Comparison of ENCODE assay signal across 10 mouse cellular contexts in the genomic region with DNA sequence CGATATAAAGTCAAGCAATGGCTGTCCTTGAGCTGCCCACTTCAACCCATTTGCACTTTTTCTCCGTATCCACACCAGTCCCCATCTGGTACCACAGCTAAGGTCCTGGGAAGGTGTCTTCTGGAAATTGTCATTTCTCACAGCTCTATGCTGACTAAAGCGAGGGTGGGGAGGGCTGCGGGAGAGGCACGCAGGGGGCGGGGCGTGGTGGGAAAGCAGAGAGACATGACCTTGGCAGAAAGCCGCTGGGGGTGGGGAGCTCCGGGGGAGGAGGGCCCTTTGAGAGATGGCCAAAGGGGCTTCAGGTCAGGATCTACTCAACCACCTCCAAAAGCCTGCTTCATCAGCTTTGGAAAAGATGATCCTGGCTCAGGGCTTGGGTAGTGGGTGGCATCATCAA. TPM values are rescaled to one million over a fixed set of nuclear protein-coding genes. Genes with fewer than 3 reads are reported as not detected.
DNase-seq lines count a peak whose midpoint lies in the region; ATAC-seq and TF ChIP-seq lines count a peak whose summit lies in the region.
"Had no signal": no experiment of that assay in that cellular context is flagged by ENCODE, and none has a peak within 500 bp of the region (broad histone marks: within the 10 kb centered on the region; RNA-seq: fewer than 3 reads in every experiment).

No protein-coding gene starts in this region.

- 22% methylated on average over 9 of the region's 9 CpGs for WGBS in heart, embryonic 13.5 days
- 20% methylated on average over 8 of the region's 9 CpGs for WGBS in bone marrow, adult 2 months
- WGBS in liver, embryonic 12.5 days (ENCODE audit: insufficient replicate concordance): 15% methylated on average over 9 of the region's 9 CpGs
- WGBS in cerebellum, adult 2 months: 34% methylated on average over 8 of the region's 9 CpGs

- ATAC-seq in heart, embryonic 13.5 days (ENCODE audit: extremely low read depth, insufficient number of reproducible peaks, low FRiP score, low TSS enrichment): no peak
- ATAC-seq in liver, embryonic 12.5 days: no peak

- H3K4me3 ChIP-seq in heart, embryonic 13.5 days: peak overlapping the region; percentile 70
- peak overlapping the region; percentile 39 for H3K4me3 ChIP-seq in bone marrow, adult 2 months (replicated peaks; ENCODE audit: control insufficient read depth, low read depth, low read length)
- H3K4me3 ChIP-seq in liver, embryonic 12.5 days: no peak overlapping the region
- no peak overlapping the region for H3K4me3 ChIP-seq in cerebellum, adult 2 months (replicated peaks; ENCODE audit: insufficient read depth, low read depth, low read length)

- no peak for TF ChIP-seq POLR2A in bone marrow, adult 2 months (IDR thresholded peaks at IDR 0.05; ENCODE audit: borderline replicate concordance, control insufficient read depth, low read depth, low read length)
- no peak for TF ChIP-seq POLR2A in cerebellum, adult 2 months (IDR thresholded peaks at IDR 0.05; ENCODE audit: borderline replicate concordance, insufficient read depth, low read length)

- peak overlapping the region; percentile 90 for H3K27ac ChIP-seq in heart, embryonic 13.5 days (replicated peaks)
- no peak overlapping the region for H3K27ac ChIP-seq in bone marrow, adult 2 months (ENCODE audit: control insufficient read depth, insufficient read depth, low read depth, low read length, poor library complexity)
- no peak overlapping the region for H3K27ac ChIP-seq in liver, embryonic 12.5 days
- no peak overlapping the region for H3K27ac ChIP-seq in cerebellum, adult 2 months (ENCODE audit: insufficient read depth, low read length)
- H3K27ac ChIP-seq: layer of hippocampus, adult 2 months had no signal

- DNase-seq in heart, adult 8-10 months (ENCODE audit: low spot score): no peak
- peak; percentile 32 for DNase-seq in 3134 (ENCODE audit: extremely low read depth, insufficient read length, low spot score)
- DNase-seq in right cerebral cortex, postnatal 25 days: no peak
- DNase-seq in cerebellum, adult 2 months: no peak
- DNase-seq in spleen, adult 12 weeks (ENCODE audit: low spot score): no peak
- DNase-seq: cerebellum, postnatal 36 days had no signal

- no peak for TF ChIP-seq CTCF in bone marrow, adult 2 months (IDR thresholded peaks at IDR 0.05; ENCODE audit: control insufficient read depth, insufficient read depth, low read length)
- TF ChIP-seq CTCF in cerebellum, adult 2 months (IDR thresholded peaks at IDR 0.05; ENCODE audit: borderline replicate concordance, insufficient read depth, low read depth, low read length): no peak

- H3K4me2 ChIP-seq in heart, embryonic 13.5 days: peak overlapping the region; percentile 73
- H3K4me2 ChIP-seq in liver, embryonic 12.5 days: peak overlapping the region; percentile 80

- H3K9me3 ChIP-seq in heart, embryonic 13.5 days: no peaks in the 10 kb centered on the region
- H3K9me3 ChIP-seq in liver, embryonic 12.5 days (replicated peaks): no peaks in the 10 kb centered on the region

- no peaks in the 10 kb centered on the region for H3K36me3 ChIP-seq in heart, embryonic 13.5 days
- H3K36me3 ChIP-seq in liver, embryonic 12.5 days: no peaks in the 10 kb centered on the region

- H3K9ac ChIP-seq in heart, embryonic 13.5 days: peak overlapping the region; percentile 90
- no peak overlapping the region for H3K9ac ChIP-seq in liver, embryonic 12.5 days

- H3K4me1 ChIP-seq in heart, embryonic 13.5 days: peaks cover 36% of the 10 kb centered on the region
- H3K4me1 ChIP-seq in bone marrow, adult 2 months (ENCODE audit: control insufficient read depth, insufficient read depth, low read length): no peaks in the 10 kb centered on the region
- peaks cover 32% of the 10 kb centered on the region for H3K4me1 ChIP-seq in liver, embryonic 12.5 days
- no peaks in the 10 kb centered on the region for H3K4me1 ChIP-seq in cerebellum, adult 2 months (ENCODE audit: control insufficient read depth, insufficient read depth, low read length)

- H3K27me3 ChIP-seq in heart, embryonic 13.5 days (replicated peaks): peaks cover 8% of the 10 kb centered on the region
- peaks cover 25% of the 10 kb centered on the region for H3K27me3 ChIP-seq in liver, embryonic 12.5 days (replicated peaks)
- no peaks in the 10 kb centered on the region; the same call in 1 of the 2 replicates for H3K27me3 ChIP-seq in cerebellum, adult 2 months (ENCODE audit: control insufficient read depth, insufficient read depth, low read length)

RNA-seq across cellular contexts. Expression of gene Elf4, which starts 7.9 kb away (rescaled TPM):
- polyA plus RNA-seq in heart, embryonic 13.5 days (2015; fragmentation: Nextera tagmentation; extraction: Ambion mirVana): 9.2 and 10.3 TPM in 2 replicates
- total RNA-seq in heart, adult 8-10 months (2022): 1 to 10 TPM; 3.4 to 6.1 (median 4.2) TPM
- 12.4 and 20.4 TPM in 2 replicates for polyA plus RNA-seq in bone marrow, adult 2 months (2011; ENCODE audit: insufficient read depth, insufficient read length, low replicate concordance, missing spikeins)
- 4.0 and 4.3 TPM in 2 replicates for polyA plus RNA-seq in liver, embryonic 12.5 days (2016; fragmentation: Nextera tagmentation; extraction: Ambion mirVana)
- 0.36 and 0.38 TPM in 2 replicates for polyA plus RNA-seq in cerebellum, adult 2 months (2012; rRNA removed)

RNA-seq across cellular contexts. Expression of gene Aifm1, which starts 58.3 kb away (rescaled TPM):
- polyA plus RNA-seq in heart, embryonic 13.5 days (2015; fragmentation: Nextera tagmentation; extraction: Ambion mirVana): 92.6 and 98.1 TPM in 2 replicates
- total RNA-seq in heart, adult 8-10 months (2022): 100 to 1,000 TPM in 1 of 4 experiments, 10 to 100 TPM in 3; 88.6 to 105 (median 94.1) TPM
- polyA plus RNA-seq in bone marrow, adult 2 months (2011; ENCODE audit: insufficient read depth, insufficient read length, low replicate concordance, missing spikeins): 5.7 and 16.2 TPM in 2 replicates
- 73.2 and 73.9 TPM in 2 replicates for polyA plus RNA-seq in liver, embryonic 12.5 days (2016; fragmentation: Nextera tagmentation; extraction: Ambion mirVana)
- polyA plus RNA-seq in cerebellum, adult 2 months (2012; rRNA removed): 36.7 and 40.0 TPM in 2 replicates

Comparison
In these comparisons a context has a peak if more than half of its experiments do, and no peak if none do; other contexts are left out.
1. H3K4me3 ChIP-seq: peak in heart, embryonic 13.5 days (single experiment) and bone marrow, adult 2 months (single experiment); none in liver, embryonic 12.5 days (single experiment) and cerebellum, adult 2 months (single experiment).